Mouse (Mus musculus) testis, postnatal 10 days (tissue): ENCODE data around the gene Bst2.

Experiments
- DNase-seq: peaks from one replicate; pipeline ENCODE4 v3.0.0; 2021; ENCODE audit warnings: low spot score

Bst2 gene

DNA sequence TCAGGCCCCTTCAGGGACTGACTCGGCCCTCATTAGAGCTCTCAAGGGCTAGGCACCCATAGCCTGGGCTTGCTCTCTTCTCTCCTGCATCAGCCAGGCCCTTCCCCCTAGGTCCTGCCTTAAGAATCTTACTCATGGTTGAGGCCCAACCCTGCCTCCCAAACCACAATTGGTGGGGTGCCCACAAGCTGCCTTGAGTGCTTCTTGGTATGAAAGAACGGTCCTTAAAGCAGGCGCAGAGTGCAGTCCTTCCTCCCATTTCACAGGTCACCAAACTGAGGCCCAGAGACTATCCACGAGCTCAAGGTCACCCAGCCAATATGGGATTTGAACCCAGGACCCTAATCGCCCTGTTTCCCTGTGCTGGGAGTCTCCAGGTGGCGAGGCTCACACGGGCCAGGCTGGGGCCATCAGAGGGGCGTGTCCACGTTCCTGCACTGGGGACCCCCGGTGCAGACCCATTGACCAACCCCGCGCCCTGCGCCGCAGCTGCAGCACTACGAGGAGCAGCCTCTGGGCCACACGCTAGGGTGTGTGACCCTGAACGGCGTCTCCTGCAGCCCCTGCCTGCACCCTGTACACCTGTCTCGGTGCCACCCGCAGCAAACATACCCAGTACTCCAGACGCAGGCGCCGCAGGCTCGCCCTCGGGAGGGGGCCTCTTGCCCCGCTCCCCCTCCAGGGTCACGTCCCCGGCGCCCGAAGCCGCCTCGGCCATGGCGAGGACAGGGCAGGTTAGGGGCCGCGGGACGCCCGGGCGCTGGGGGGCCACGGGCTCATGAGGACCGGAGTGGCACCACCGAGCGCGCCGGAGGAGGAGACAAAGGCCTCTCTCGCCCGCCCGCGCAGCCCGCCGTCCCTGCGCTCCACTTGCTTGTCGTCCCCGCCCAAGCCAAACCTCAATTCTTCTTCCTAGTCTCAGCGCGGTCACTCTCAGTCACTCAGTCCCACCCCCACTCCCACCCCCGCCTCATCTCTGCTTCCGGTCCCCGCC lies 51.8 kb downstream of the Bst2 start, which contains the start of gene Ano8:
Ano8 (minus strand) TSS at position 822 of the 994 bp plus-strand sequence.
- peak; percentile 85 for DNase-seq

DNA sequence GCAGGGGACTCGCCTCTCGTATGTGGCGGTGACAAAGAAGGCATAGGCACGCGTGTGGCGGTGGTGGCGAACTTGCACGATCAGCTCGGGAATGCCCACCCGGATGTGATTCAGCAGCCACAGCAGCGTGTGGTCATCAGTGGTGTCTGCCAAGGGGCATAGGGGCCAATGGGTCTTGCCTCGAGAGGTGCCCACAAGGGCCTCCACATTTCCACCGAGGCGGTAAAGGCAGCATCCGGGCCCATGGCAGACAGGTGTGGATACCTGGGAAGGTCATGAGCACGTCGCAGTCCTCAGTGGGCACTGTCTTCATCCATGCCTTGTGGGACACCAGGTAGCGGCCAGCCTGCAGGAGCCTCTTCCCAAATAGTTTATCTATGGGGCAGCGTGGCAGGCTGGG lies 52.5 kb downstream of the Bst2 start:
- DNase-seq: no peak
